Mouse (Mus musculus): ENCODE data around the gene Btg2.

Gene Btg2

DNA sequence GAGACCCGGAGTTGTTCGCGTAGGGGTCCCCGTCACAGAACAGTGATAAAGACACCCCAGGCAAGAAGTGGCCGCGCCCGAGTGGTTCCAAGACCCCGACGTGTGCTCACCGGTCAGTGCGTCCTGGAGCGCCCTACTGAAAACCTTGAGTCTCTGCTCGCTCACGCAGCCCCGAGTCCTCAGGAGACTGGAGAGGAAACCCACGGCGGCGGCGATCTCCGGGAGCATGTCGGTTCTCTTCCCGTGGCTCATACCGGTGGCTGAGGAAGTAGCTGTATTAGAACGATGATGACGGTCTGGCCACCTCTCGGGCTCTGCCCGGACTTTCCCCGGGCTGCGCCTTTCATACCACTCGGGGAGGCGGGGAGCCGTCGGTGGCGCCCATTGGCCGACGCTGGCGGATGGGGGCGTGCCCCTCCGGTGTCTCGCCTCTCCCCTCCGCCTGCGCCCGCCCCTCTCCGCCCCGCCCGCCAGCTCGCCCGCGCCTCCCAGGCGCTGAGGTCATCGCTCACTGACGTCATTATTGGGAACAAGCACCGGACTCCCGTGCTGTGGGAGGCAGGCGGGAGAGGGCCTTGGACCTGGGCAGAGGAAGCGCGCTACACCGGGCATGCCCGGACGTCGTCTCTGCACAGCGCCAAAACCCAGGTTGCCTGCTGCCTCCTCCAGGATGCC lies at the start of gene Btg2:
Gene Btg2 (minus strand): TSS at position 319 of the 675 bp plus-strand sequence.
- in situ Hi-C loops (cut with MboI, MseI) = loop anchor here (25.0 kb wide), 1 partner anchor 1042 kb away; the partner anchor contains the start of genes Mdm4 and Pik3c2b

- in situ Hi-C loops (cut with MboI, MseI) = no loop called here
Observed at GRCm38 (mm10) chr1:134122195-134122594, 43.3 kb upstream of the Btg2 start.

DNA sequence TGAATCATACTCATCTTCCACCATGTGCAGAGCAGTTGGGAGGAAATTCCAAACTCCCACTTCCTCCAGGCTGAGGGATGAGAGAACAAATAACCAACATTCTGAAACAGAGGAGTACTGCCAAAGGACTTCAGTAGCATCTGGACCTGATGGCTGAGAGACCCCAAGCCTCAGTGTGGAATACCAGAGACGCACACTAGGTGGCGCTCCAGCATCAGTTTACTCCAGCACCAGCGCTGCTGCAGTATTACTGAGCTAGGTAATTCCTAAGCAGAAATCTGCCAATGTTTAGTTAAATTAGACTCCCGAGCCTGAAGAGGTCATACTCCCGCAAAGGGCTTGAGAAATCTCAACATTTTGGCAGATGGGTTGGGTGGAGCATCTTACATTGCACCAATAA lies 41.3 kb upstream of the Btg2 start:
- in situ Hi-C loops (cut with MboI, MseI) = no loop called here

DNA sequence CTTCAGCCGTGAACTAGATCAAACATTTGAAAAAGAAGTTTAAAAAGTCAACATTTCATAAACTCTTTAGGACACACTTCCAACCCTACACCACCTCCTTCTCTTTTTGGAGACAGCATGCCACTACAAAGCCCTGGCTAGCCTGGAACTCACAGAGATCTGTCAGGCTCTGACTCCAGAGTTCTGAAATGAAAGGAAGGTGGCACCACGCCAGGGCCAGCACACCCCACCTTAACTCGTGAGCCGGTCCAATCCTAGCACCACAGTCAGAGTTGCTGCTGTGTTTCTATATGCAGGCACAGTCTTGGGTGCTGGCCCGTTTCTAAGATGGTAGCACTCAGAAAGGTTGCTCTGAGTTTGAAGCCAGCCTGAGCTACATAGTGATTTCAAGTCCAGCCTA lies 38.2 kb upstream of the Btg2 start:
- in situ Hi-C loops (cut with MboI, MseI) = no loop called here

- in situ Hi-C loops (cut with MboI, MseI) = no loop called here
Observed at GRCm38 (mm10) chr1:134115424-134115823, 36.5 kb upstream of the Btg2 start.

DNA sequence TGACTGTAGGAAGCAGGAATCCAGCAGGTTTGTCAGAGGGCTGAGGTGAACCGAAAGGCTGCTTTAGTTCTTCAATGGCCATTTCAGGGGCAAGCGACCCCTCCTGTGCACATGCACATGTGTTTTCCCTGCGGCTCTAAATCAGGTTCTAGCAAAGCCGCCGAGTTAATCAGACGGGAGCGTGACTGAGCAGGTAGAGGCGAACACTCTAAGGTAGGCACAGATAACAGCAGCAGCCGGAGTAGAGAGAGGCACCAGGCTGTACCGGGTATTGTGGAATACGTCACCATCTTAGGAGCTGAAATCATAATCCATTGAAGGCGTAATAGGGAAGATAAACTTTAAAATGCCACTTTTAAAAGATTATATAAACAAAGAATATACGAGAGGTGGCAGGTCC lies 35.8 kb upstream of the Btg2 start:
- in situ Hi-C loops (cut with MboI, MseI) = no loop called here

DNA sequence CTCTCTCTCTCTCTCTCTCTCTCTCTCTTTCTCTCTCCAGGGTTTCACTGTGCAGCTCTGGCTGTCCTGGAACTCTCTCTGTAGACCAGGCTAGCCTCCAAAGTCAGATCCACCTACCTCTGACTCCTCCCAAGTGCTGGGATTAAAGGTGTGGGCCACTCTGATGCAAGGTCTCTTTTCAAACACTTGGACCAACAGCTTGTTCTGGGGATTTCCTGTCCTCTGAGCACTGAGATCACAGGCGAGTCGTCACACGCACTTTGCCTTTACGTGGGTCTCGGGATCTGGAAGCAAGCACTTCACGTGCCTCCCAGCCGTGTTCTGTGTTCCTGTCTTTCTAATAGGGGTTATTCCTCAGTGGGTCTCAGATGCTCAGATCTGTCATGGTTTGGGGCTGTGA lies 35.1 kb upstream of the Btg2 start:
- in situ Hi-C loops (cut with MboI, MseI) = no loop called here

DNA sequence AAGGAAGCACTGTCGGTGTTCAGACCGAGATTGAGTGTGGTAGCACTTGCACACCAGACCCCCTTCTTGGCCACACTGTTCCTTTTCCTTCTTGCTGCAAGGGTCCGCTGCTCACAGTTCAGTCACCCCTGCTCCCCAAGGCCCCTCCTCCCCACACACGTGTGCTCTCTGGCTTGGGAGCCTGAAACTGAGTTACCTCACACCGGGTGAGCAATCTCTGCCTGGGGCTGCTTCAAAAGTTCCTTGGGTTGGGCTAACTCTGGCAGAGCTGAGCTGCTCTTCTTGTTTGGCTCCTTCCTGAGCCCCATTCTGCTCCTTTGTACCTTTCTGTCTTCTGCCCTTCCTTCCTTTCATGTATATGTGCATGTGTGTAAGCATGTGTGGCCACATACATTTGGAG lies 34.6 kb upstream of the Btg2 start:
- in situ Hi-C loops (cut with MboI, MseI) = no loop called here

DNA sequence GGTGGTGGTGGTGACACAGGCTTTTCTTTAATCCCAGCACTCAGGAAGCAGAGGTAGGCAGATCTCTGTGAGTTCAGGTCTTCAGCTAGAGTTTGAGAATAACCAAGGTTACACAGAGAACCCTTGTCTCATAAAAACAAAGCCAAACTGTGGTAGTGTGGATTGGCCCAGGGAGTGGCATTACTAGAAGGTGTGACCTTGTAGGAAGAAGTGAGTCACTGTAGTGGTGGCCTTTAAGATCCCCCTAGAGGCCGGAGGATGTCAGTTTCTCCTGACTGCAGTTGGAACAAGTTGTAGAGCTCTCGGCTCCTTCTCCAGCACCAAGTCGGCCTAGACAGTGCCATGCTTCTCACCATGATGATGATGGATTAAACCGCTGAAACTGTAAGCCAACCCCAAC lies 32.1 kb upstream of the Btg2 start, which contains the start of gene Chit1:
Gene Chit1 (plus strand): TSS at position 264 of the 400 bp plus-strand sequence.
- in situ Hi-C loops (cut with MboI, MseI) = no loop called here

DNA sequence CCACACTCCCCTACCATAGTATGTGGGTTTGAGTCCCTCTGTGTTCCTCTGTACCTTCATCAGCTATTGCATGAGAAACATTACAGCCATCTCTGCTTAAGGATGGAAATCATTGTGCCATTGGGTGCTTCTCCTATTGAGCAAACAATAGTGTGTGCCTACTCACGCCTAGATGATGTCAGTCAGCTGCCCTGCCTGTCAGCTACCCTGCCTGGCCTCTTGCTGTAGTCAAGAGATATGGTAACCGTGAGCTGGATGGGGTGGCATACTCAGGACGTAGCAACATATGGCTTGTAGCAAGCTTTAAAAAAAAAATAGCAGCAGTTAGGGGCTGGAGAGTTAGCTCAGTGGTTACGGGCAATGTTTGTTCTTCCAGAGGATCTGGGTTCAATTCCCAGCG lies 31.5 kb upstream of the Btg2 start:
- in situ Hi-C loops (cut with MboI, MseI) = no loop called here

DNA sequence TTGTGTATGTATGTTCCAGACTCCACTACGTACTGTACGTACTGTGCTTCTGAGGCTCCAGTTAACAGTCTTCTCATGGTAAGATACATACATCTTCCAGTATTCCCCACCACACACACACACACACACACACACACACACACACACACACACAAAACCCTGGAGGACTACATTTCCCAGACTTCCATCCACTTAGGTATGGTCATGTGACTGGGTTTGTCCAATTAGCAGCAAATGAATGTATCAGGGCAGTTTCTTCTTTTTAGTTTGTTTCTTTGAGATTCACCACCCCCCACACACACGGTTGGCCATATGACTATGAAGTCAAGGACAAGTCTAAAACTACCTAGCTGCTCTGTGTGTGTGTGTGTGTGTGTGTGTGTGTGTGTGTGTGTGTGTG lies 31.1 kb upstream of the Btg2 start:
- in situ Hi-C loops (cut with MboI, MseI) = no loop called here

DNA sequence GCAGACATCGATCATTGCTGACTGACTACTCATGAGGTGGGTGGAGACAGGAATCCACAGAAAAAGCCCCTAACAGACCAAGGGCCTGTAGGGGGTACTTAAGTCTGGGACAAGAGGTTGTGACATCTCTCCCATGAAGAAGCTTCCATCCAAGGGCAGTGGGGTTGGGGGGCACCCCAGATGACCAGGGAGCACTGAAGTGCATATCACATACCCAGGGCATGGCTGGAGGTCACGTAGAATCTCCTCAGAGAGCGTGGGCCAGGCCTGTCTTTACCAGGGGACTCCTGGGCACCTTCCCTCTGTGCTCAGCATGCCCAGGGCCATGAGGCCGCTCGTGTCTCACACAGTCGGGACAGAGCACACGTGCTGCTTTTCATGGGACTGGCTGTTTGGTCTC lies 28.9 kb upstream of the Btg2 start:
- in situ Hi-C loops (cut with MboI, MseI) = loop anchor here (5.0 kb wide), 2 partner anchors 50 to 195 kb away; no protein-coding TSS in a partner anchor

GRCm38 (mm10) chr1:134106719-134107118 lies 27.8 kb upstream of the Btg2 start:
- in situ Hi-C loops (cut with MboI, MseI) = loop anchor here (5.0 kb wide), 2 partner anchors 49 to 194 kb away; no protein-coding TSS in a partner anchor

- in situ Hi-C loops (cut with MboI, MseI) = loop anchor here (5.0 kb wide), 2 partner anchors 49 to 194 kb away; no protein-coding TSS in a partner anchor
Observed at GRCm38 (mm10) chr1:134105764-134106430, 27.0 kb upstream of the Btg2 start.

DNA sequence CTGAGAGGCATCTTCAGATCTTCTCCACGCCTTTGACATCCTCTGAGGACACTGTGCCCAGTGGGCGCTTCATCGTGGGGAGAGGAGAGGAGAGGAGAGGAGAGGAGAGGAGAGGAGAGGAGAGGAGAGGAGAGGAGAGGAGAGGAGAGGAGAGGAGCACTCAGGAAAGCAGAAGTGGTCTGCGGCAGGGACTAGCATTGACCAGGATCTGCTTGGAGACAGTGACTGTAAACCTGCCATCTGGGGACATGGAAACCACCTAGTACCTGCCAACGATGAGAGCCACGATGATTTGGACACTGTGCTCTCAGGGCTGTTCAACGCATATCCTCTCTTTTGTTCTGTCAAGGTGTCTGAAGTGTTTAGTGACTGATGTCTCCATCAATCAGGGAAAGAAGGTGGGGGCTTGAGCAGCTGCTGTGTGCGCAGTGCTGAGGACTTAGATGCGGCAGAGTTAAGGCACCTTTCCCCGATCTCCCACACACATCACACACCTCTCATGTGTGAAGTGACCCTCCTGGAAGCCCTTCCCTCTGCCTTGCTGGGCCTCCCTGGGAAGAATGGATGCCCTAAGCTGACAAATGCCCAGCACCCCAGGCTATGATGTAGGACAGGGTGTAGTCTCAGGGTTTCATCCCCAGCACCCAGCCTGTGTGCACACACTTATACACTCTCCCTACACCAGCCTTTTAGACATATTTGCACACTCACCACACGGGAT lies 26.3 kb upstream of the Btg2 start:
- in situ Hi-C loops (cut with MboI, MseI) = loop anchor here (5.0 kb wide), 2 partner anchors 48 to 193 kb away; no protein-coding TSS in a partner anchor

GRCm38 (mm10) chr1:134103861-134104260 lies 24.9 kb upstream of the Btg2 start:
- in situ Hi-C loops (cut with MboI, MseI) = no loop called here

- in situ Hi-C loops (cut with MboI, MseI) = no loop called here
Observed at GRCm38 (mm10) chr1:134101593-134101992, 22.7 kb upstream of the Btg2 start.

DNA sequence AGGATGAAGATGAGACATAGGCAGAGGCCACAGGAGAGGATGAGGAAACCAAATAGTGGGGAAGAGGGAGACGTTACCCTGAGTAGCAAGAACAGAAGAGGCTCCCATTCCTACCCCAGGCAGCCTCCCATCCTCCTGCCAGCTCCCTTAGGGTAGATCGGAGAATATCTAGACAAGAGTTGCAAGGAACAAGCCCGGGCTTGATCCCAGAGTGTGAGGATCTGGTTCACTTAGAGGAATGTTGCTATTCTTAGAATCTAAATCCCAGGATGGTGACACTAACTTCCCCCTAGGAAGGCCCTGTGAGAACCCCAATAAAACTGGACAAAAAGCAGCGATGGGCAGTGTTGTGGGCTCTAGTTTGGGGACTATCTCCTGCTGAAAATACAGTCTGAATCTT lies 22.0 kb upstream of the Btg2 start:
- in situ Hi-C loops (cut with MboI, MseI) = no loop called here

GRCm38 (mm10) chr1:134100401-134100800 lies 21.5 kb upstream of the Btg2 start:
- in situ Hi-C loops (cut with MboI, MseI) = no loop called here

GRCm38 (mm10) chr1:134099516-134100235 lies 20.8 kb upstream of the Btg2 start:
- in situ Hi-C loops (cut with MboI, MseI) = loop anchor here (25.0 kb wide), 1 partner anchor 1062 kb away; the partner anchor contains the start of genes Mdm4 and Pik3c2b

DNA sequence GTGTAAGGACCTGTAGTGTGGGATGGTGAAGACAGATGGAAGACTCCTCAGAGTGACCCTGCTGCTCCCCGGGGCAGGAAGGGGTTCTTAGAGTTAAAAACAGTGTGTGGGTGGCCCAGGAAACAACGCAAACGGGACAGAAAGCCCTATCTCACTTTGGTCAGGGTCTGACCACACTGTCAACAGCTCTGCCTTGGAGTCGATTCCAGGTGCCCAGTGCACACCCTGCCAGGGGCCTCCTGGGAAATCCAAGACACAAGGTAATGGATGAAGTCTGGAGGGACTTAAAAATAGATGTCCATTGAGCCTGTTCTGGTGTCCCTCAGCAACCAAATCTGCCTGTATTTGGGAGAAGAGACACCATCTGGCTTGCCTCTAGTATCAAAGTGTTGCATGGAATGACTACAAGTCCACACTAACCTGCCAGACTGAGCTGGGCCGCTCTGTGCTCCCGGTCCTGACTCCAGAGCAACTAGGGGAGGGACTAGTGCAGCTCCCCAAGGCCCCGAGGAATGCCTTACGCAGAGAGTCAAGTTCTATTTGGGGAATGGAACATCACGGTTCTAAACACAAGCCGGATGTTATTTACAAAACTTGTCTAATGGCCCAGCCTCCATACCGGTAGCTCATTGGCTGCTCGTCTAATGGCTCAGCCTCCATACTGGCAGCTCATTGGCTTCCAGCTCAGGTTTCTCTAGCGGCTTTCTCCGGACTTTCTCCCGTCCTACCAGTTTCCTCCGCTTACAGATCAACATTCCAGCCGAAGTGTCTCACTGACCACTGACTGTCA lies 20.0 kb upstream of the Btg2 start:
- in situ Hi-C loops (cut with MboI, MseI) = loop anchor here (25.0 kb wide), 1 partner anchor 1062 kb away; the partner anchor contains the start of genes Mdm4 and Pik3c2b
